Mouse (Mus musculus): ENCODE results near the gene Ybey. TPM values are rescaled to one million over a fixed set of nuclear protein-coding genes. Genes with fewer than 3 reads are reported as not detected.

Ybey gene
- polyA plus RNA-seq (2015; fragmentation: Nextera tagmentation; extraction: Ambion mirVana), result 3.9 and 4.5 TPM in 2 replicates

GRCm38 (mm10) chr10:76468203-76469162, at the start of gene Ybey, which contains the start of gene Mcm3ap:
Gene Ybey, minus strand, starts transcription at chr10:76469114.
Gene Mcm3ap, plus strand, starts transcription at chr10:76468927.

GRCm38 (mm10) chr10:76448851-76449250, 20.1 kb downstream of the Ybey start, which contains the start of gene 2610028H24Rik:
Gene 2610028H24Rik, plus strand, starts transcription at chr10:76449081.

DNA sequence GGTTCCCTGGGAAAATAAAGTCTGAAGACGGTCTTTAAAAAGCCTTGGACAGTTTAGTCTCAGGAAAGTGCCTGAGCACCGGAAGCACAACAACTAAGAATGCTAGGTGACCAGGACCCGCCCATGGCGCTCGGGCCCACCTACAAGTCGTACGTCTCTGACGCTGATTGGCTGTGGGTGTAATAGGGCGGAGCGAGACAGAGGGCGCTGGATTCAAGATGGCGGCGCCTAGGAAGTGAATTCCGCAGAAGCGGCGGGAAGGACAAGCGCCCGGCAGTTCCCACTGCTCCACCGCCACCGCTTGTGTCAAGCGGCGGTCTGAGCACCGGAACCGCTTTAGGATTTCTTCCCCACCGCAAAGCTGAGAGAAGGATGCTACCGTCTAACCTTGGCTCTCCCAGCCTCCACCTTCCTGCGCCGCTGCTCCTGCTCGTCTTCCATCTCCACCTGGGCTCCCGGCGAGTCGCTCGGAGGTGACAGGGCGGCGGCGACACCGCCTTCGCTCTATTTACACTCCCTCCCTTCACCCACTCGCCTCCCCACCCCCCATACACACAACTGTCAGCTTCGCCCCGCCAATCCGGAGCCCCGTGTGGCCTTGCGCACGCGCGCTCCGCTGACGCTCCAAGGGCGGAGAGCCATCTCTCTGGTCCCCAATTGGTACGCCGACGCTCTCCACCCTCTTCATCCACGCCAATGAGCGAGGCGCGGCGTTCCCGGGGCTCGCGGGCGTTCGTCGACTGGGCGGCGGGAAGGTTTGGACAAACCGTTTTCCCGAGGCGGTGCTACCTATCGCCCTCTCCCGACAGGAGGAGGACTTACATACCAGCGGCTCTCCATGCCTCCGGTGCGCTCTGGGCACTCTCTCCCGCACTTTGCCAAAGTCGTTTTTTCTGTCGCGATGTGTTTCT, 26.5 kb downstream of the Ybey start, which contains the start of gene Pcnt:
Gene Pcnt (minus strand): TSS at position 609 of the 911 bp plus-strand sequence.

GRCm38 (mm10) chr10:76440281-76440680, 28.6 kb downstream of the Ybey start, which contains the start of gene AC141477.1:
Gene AC141477.1, minus strand, starts transcription at chr10:76440444.

Other genes starting within 250 kb of the Ybey start
- gene Prmt2, start 231.2 kb downstream of the Ybey start, polyA plus RNA-seq (2015; fragmentation: Nextera tagmentation; extraction: Ambion mirVana), result 7.5 and 9.9 TPM in 2 replicates
- gene S100b, start 215.3 kb downstream of the Ybey start, polyA plus RNA-seq (2015; fragmentation: Nextera tagmentation; extraction: Ambion mirVana), result 0.22 and 0.24 TPM in 2 replicates
- 2.1 and 2.7 TPM in 2 replicates for gene Dip2a, start 123.8 kb downstream of the Ybey start, polyA plus RNA-seq (2015; fragmentation: Nextera tagmentation; extraction: Ambion mirVana)
- not detected in 2 replicates for gene AC141477.1, start 28.7 kb downstream of the Ybey start, polyA plus RNA-seq (2015; fragmentation: Nextera tagmentation; extraction: Ambion mirVana)
- 12.8 and 14.6 TPM in 2 replicates for gene Pcnt, start 26.3 kb downstream of the Ybey start, polyA plus RNA-seq (2015; fragmentation: Nextera tagmentation; extraction: Ambion mirVana)
- gene 2610028H24Rik, start 20.0 kb downstream of the Ybey start, polyA plus RNA-seq (2015; fragmentation: Nextera tagmentation; extraction: Ambion mirVana), result not detected in 2 replicates
- gene Mcm3ap, start 187 bp downstream of the Ybey start, polyA plus RNA-seq (2015; fragmentation: Nextera tagmentation; extraction: Ambion mirVana), result 41.6 and 43.6 TPM in 2 replicates
- 5.5 and 5.7 TPM in 2 replicates for gene Lss, start 62.5 kb upstream of the Ybey start, polyA plus RNA-seq (2015; fragmentation: Nextera tagmentation; extraction: Ambion mirVana)
- gene Spatc1l, start 93.2 kb upstream of the Ybey start, polyA plus RNA-seq (2015; fragmentation: Nextera tagmentation; extraction: Ambion mirVana), result not detected in 2 replicates
- gene Ftcd, start 106.5 kb upstream of the Ybey start, polyA plus RNA-seq (2015; fragmentation: Nextera tagmentation; extraction: Ambion mirVana), result 0.11 and 0.19 TPM in 2 replicates
- gene Col6a2, start 154.5 kb upstream of the Ybey start, polyA plus RNA-seq (2015; fragmentation: Nextera tagmentation; extraction: Ambion mirVana), result 31.0 and 35.7 TPM in 2 replicates

Measured in spleen, postnatal 0 days (tissue).